Comparison of ENCODE assay signal across 20 mouse cellular contexts in the genomic region with DNA sequence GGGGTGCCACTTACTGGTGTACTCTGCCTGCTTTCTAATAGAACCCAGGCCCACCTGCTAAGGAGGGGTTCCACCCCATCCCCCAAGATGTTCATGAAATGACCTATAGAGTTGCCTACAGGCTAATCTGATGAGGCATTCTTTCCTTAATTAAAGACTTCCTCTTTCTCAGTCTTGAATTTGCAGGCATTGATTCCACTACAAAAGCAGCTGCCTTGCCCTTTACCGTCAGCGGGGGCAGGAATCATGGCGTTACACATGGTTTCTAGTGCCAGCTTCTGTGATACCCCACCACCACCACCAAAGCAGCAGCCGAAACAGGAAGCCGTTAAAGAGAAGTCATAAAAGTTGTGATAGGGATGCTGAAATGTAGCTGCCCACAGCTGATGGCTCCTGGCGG. TPM values are rescaled to one million over a fixed set of nuclear protein-coding genes. Genes with fewer than 3 reads are reported as not detected.
A peak's percentile ranks its signal among the peaks of the same experiment; 100 is the strongest.
DNase-seq lines count a peak whose midpoint lies in the region; ATAC-seq and TF ChIP-seq lines count a peak whose summit lies in the region.
"Had no signal": no experiment of that assay in that cellular context is flagged by ENCODE, and none has a peak within 500 bp of the region (broad histone marks: within the 10 kb centered on the region; RNA-seq: fewer than 3 reads in every experiment).

No protein-coding gene starts in this region.

- peak; percentile 55 for ATAC-seq in granulocyte monocyte progenitor cell, adult 5-6 weeks (replicated peaks; ENCODE audit: poor library complexity, severe bottlenecking)
- peak; percentile 37 for ATAC-seq in megakaryocyte progenitor cell, adult 5-6 weeks (replicated peaks; ENCODE audit: poor library complexity)
- no peak for ATAC-seq in midbrain, embryonic 16.5 days
- ATAC-seq: forebrain, embryonic 15.5 days; intestine, embryonic 15.5 days had no signal

- H3K9me3 ChIP-seq in midbrain, embryonic 16.5 days (replicated peaks; ENCODE audit: control insufficient read depth, low read length, poor library complexity, severe bottlenecking) = no peaks in the 10 kb centered on the region
- H3K9me3 ChIP-seq: embryonic facial prominence, embryonic 10.5 days; forebrain, embryonic 15.5 days; heart, embryonic 12.5 days; hindbrain, embryonic 13.5 days; intestine, embryonic 15.5 days had no signal

- no peaks in the 10 kb centered on the region for H3K36me3 ChIP-seq in midbrain, embryonic 16.5 days (ENCODE audit: control insufficient read depth, insufficient read depth, low read length)
- H3K36me3 ChIP-seq: forebrain, embryonic 15.5 days had no signal

- peak overlapping the region; percentile 79; the same call in 1 of the 2 replicates for H3K27ac ChIP-seq in gastrocnemius, adult 2 months
- H3K27ac ChIP-seq in midbrain, embryonic 16.5 days (ENCODE audit: low read length) = no peak overlapping the region
- H3K27ac ChIP-seq: embryonic facial prominence, embryonic 10.5 days; forebrain, embryonic 15.5 days; hindbrain, embryonic 13.5 days; intestine, embryonic 15.5 days had no signal

- H3K4me3 ChIP-seq in gastrocnemius, adult 2 months = no peak overlapping the region
- H3K4me3 ChIP-seq in midbrain, embryonic 16.5 days (ENCODE audit: low read depth, low read length) = no peak overlapping the region
- H3K4me3 ChIP-seq: embryonic facial prominence, embryonic 10.5 days; erythroblast, embryonic 14.5 days; forebrain, embryonic 15.5 days; heart, embryonic 12.5 days; hindbrain, embryonic 13.5 days; intestine, embryonic 15.5 days had no signal

- WGBS in midbrain, embryonic 16.5 days = 86% methylated on average over 6 of the region's 6 CpGs

- TF ChIP-seq CTCF in gastrocnemius, adult 2 months (IDR thresholded peaks at IDR 0.05) = no peak

- DNase-seq in gastrocnemius, adult 2 months = no peak
- DNase-seq in gastrocnemius, adult 18-20 months (ENCODE audit: low spot score) = no peak
- peak; percentile 53 for DNase-seq in R1 (ENCODE audit: low read depth, low spot score)
- no peak for DNase-seq in thymus, postnatal 25 days
- no peak for DNase-seq in T-cell, adult 2 months (ENCODE audit: low spot score)
- DNase-seq: adrenal gland, adult 2 months; adrenal gland, postnatal 36 days; cerebellum, adult 11 months; cerebellum, adult 8-10 months; cerebellum, postnatal 14 days; kidney, adult 18-20 months had no signal

- intact Hi-C loops in gastrocnemius, adult 2 months (cut with DNase I) = no loop called here

- no peak overlapping the region for H3K9ac ChIP-seq in midbrain, embryonic 16.5 days (ENCODE audit: low read depth, low read length)
- H3K9ac ChIP-seq: forebrain, embryonic 15.5 days; heart, embryonic 12.5 days; hindbrain, embryonic 13.5 days; intestine, embryonic 15.5 days had no signal

- no peak overlapping the region for H3K4me2 ChIP-seq in midbrain, embryonic 16.5 days (ENCODE audit: low read length)
- H3K4me2 ChIP-seq: forebrain, embryonic 15.5 days; heart, embryonic 12.5 days; hindbrain, embryonic 13.5 days; intestine, embryonic 15.5 days had no signal

- H3K27me3 ChIP-seq in midbrain, embryonic 16.5 days (ENCODE audit: control insufficient read depth, insufficient read depth, low read depth, low read length) = no peaks in the 10 kb centered on the region
- H3K27me3 ChIP-seq: forebrain, embryonic 15.5 days; heart, embryonic 12.5 days; hindbrain, embryonic 13.5 days; intestine, embryonic 15.5 days had no signal

- H3K4me1 ChIP-seq in midbrain, embryonic 16.5 days (ENCODE audit: control insufficient read depth, insufficient read depth, low read length) = no peaks in the 10 kb centered on the region
- H3K4me1 ChIP-seq: forebrain, embryonic 15.5 days; hindbrain, embryonic 13.5 days; intestine, embryonic 15.5 days had no signal

RNA-seq across cellular contexts. Expression of a gene that starts 47.0 kb away (rescaled TPM):
- total RNA-seq in gastrocnemius, adult 2 months (2021) = 1 to 10 TPM; 1.3 to 5.2 TPM
- total RNA-seq in gastrocnemius, adult 18-20 months (2021) = 1 to 10 TPM; 1.4 to 1.5 TPM
- 2.4 and 3.2 TPM in 2 replicates for total RNA-seq in granulocyte monocyte progenitor cell, adult 5-6 weeks (2014; fragmentation: Nextera tagmentation)
- total RNA-seq in granulocyte monocyte progenitor cell, adult 5-6 weeks (2017) = 1.6 and 3.2 TPM in 2 replicates
- 2.8 and 3.4 TPM in 2 replicates for total RNA-seq in megakaryocyte progenitor cell, adult 5-6 weeks (2015)
- total RNA-seq in megakaryocyte progenitor cell, adult 5-6 weeks (2017) = 1.1 and 1.6 TPM in 2 replicates
- polyA plus RNA-seq in midbrain, embryonic 16.5 days (2015; fragmentation: Nextera tagmentation; extraction: Ambion mirVana) = 9.7 and 13.0 TPM in 2 replicates
